Mouse (Mus musculus) thymus, adult 2 months (tissue): ENCODE measurements around the gene Zranb3. TPM values are rescaled to one million over a fixed set of nuclear protein-coding genes. Genes with fewer than 3 reads are reported as not detected.

Experiments used
- DNase-seq: peaks from one replicate; pipeline ENCODE4 v3.0.0; 2021
- H3K27ac ChIP-seq: fragments of 200-500 bp; 2 replicates; pipeline ENCODE4 v1.5.1; 2012; ENCODE audit warnings: low read length, control low read depth; ENCODE audit not compliant: control insufficient read depth, insufficient read depth
- H3K27me3 ChIP-seq: fragments of 200-500 bp; 2 replicates; pipeline ENCODE4 v1.6.1; 2012; ENCODE audit warnings: mild to moderate bottlenecking, low read length, moderate library complexity, mixed read lengths; ENCODE audit not compliant: control insufficient read depth, insufficient read depth
- H3K36me3 ChIP-seq: fragments of 200-500 bp; 2 replicates; pipeline ENCODE4 v1.6.1; 2012; ENCODE audit warnings: mild to moderate bottlenecking, low read length, moderate library complexity; ENCODE audit not compliant: control insufficient read depth, insufficient read depth
- H3K4me1 ChIP-seq: fragments of 200-500 bp; replicated peaks from 2 replicates; pipeline ENCODE4 v1.6.1; 2012; ENCODE audit warnings: low read length; ENCODE audit not compliant: control insufficient read depth, insufficient read depth
- H3K4me3 ChIP-seq: fragments of 200-500 bp; 2 replicates; pipeline ENCODE4 v1.5.1; 2012; ENCODE audit warnings: mild to moderate bottlenecking, low read length, control low read depth, moderate library complexity; ENCODE audit not compliant: control insufficient read depth, insufficient read depth
- CTCF ChIP-seq: fragments of 200-500 bp; IDR thresholded peaks from 2 replicates; pipeline ENCODE4 v1.5.1; 2012; ENCODE audit warnings: mild to moderate bottlenecking, control low read depth, low read length, moderate library complexity, borderline replicate concordance; ENCODE audit not compliant: control insufficient read depth, poor library complexity, insufficient read depth; ENCODE audit errors: extremely low read depth
- POLR2A ChIP-seq: fragments of 200-500 bp; IDR thresholded peaks from 2 replicates; pipeline ENCODE4 v1.6.1; 2012; ENCODE audit warnings: mild to moderate bottlenecking, low read length, control low read depth, moderate library complexity; ENCODE audit not compliant: control insufficient read depth, poor library complexity, insufficient read depth; ENCODE audit errors: extremely low read depth
- WGBS: fragments of 180-500 bp; shearing (Covaris S2); methylation state at CpG from one replicate; pipeline ENCODE4 v1.1.7; 2018; 5-methylcytosine and 5-hydroxymethylcytosine counted together
- polyA plus RNA-seq: library from polyadenylated mRNA; depleted of rRNA; stranded (reverse); fragments of >200 nt; gene quantifications from 2 replicates; pipeline ENCODE4 v1.2.3, GENCODE M21; 2012

The Zranb3 gene
- polyA plus RNA-seq, 1 experiment: 3.8 TPM

GRCm38 (mm10) chr1:127993892-127994291 lies 109.0 kb downstream of the Zranb3 start:
- 94% methylated on average over 4 of the region's 4 CpGs for WGBS
- TF ChIP-seq POLR2A (no peak), CTCF (no peak)
- H3K4me3 ChIP-seq: no peak overlapping the region
- H3K27ac ChIP-seq: no peak overlapping the region
- 0 out of 2 replicates have a peak, but pooled peaks cover 4% of the 10 kb centered on the region for H3K4me1 ChIP-seq
- no peaks in the 10 kb centered on the region for H3K36me3 ChIP-seq
- DNase-seq: no peak
- no peaks in the 10 kb centered on the region for H3K27me3 ChIP-seq

- H3K4me1 ChIP-seq: 0 out of 2 replicates have a peak, but pooled peaks cover 4% of the 10 kb centered on the region
- 89% methylated on average over 9 of the region's 9 CpGs for WGBS
- TF ChIP-seq POLR2A: no peak
- no peak for TF ChIP-seq CTCF
- H3K27ac ChIP-seq: no peak overlapping the region
- H3K36me3 ChIP-seq: no peaks in the 10 kb centered on the region
- DNase-seq: peak; percentile 2
- H3K4me3 ChIP-seq: no peak overlapping the region
- no peaks in the 10 kb centered on the region for H3K27me3 ChIP-seq
Observed at GRCm38 (mm10) chr1:127989876-127990731, 112.7 kb downstream of the Zranb3 start.

GRCm38 (mm10) chr1:127989387-127989786 lies 113.5 kb downstream of the Zranb3 start:
- H3K27ac ChIP-seq: no peak overlapping the region
- TF ChIP-seq POLR2A (no peak), CTCF (no peak)
- H3K36me3 ChIP-seq: no peaks in the 10 kb centered on the region
- no peak overlapping the region for H3K4me3 ChIP-seq
- H3K4me1 ChIP-seq: 0 out of 2 replicates have a peak, but pooled peaks cover 4% of the 10 kb centered on the region
- no peaks in the 10 kb centered on the region for H3K27me3 ChIP-seq
- no peak for DNase-seq
- 88% methylated on average over 4 of the region's 4 CpGs for WGBS

GRCm38 (mm10) chr1:127988246-127988645 lies 114.6 kb downstream of the Zranb3 start:
- H3K27me3 ChIP-seq: no peaks in the 10 kb centered on the region
- no peak overlapping the region for H3K27ac ChIP-seq
- no peaks in the 10 kb centered on the region for H3K36me3 ChIP-seq
- no peak overlapping the region for H3K4me3 ChIP-seq
- no peak for DNase-seq
- no peak for TF ChIP-seq CTCF
- TF ChIP-seq POLR2A: no peak
- H3K4me1 ChIP-seq: 0 out of 2 replicates have a peak, but pooled peaks cover 4% of the 10 kb centered on the region
- 93% methylated on average over 3 of the region's 3 CpGs for WGBS

- Histone ChIP-seq H3K4me3 (no peak overlapping the region), H3K27me3 (no peaks in the 10 kb centered on the region), H3K27ac (no peak overlapping the region), H3K4me1 (0 out of 2 replicates have a peak, but pooled peaks cover 2% of the 10 kb centered on the region), H3K36me3 (no peaks in the 10 kb centered on the region)
- TF ChIP-seq POLR2A: no peak
- TF ChIP-seq CTCF: no peak
- no peak for DNase-seq
- WGBS: 95% methylated on average over 3 of the region's 3 CpGs
Observed at GRCm38 (mm10) chr1:127985391-127985790, 117.5 kb downstream of the Zranb3 start.

GRCm38 (mm10) chr1:127983274-127983993 lies 119.4 kb downstream of the Zranb3 start:
- no peak for DNase-seq

More at GRCm38 (mm10) chr1:127983274-127983993, 119.4 kb downstream of the Zranb3 start:
- Histone ChIP-seq H3K27me3 (no peaks in the 10 kb centered on the region), H3K4me3 (no peak overlapping the region), H3K36me3 (no peaks in the 10 kb centered on the region), H3K27ac (no peak overlapping the region), H3K4me1 (no peaks in the 10 kb centered on the region; the same call in 1 of the 2 replicates)
- TF ChIP-seq CTCF (no peak), POLR2A (no peak)
- WGBS: 97% methylated on average over 5 of the region's 5 CpGs
